Mouse (Mus musculus): ENCODE measurements around the gene Gm45716. TPM values are rescaled to one million over a fixed set of nuclear protein-coding genes. Genes with fewer than 3 reads are reported as not detected.

Gm45716 gene
- polyA plus RNA-seq, 2 experiments: 0.95 to 2.8 TPM

GRCm38 (mm10) chr11:90284623-90285022 is 97.1 kb downstream of the Gm45716 start:
- Histone ChIP-seq H3K4me3 (ENCODE audit: insufficient read depth in 1 of 2, low read depth in 2 of 2, low read length in 2 of 2) (no peak overlapping the region), H3K27ac (no peak overlapping the region), H3K4me2 (ENCODE audit: low read depth) (no peak overlapping the region), H3K36me3 (replicated peaks; ENCODE audit: control insufficient read depth, insufficient read depth, low read depth) (no peaks in the 10 kb centered on the region), H3K27me3 (ENCODE audit: control insufficient read depth, insufficient read depth, low read length) (no peaks in the 10 kb centered on the region), H3K4me1 (replicated peaks; ENCODE audit: control insufficient read depth in 2 of 2, insufficient read depth in 2 of 2, low read length in 1 of 2) (no peaks in the 10 kb centered on the region), H3K9ac (replicated peaks) (no peak overlapping the region), H3K9me3 (ENCODE audit: control insufficient read depth, low read length) (no peaks in the 10 kb centered on the region)
- TF ChIP-seq CTCF (IDR thresholded peaks at IDR 0.05; ENCODE audit: low read depth) (no peak), EP300 (IDR thresholded peaks at IDR 0.05; ENCODE audit: low read depth) (no peak)
- 48% methylated on average over 4 of the region's 4 CpGs for WGBS (ENCODE audit: insufficient replicate concordance)
- ATAC-seq (ENCODE audit: insufficient read depth) (no peak), DNase-seq (ENCODE audit: low read depth in 3 of 3, low spot score in 3 of 3) (no peak)

- H3K36me3 ChIP-seq (replicated peaks; ENCODE audit: control insufficient read depth, insufficient read depth, low read depth): no peaks in the 10 kb centered on the region
- no peak for DNase-seq (ENCODE audit: low read depth in 3 of 3, low spot score in 3 of 3)
- no peak overlapping the region for H3K4me2 ChIP-seq (ENCODE audit: low read depth)
- no peaks in the 10 kb centered on the region for H3K27me3 ChIP-seq (ENCODE audit: control insufficient read depth, insufficient read depth, low read length)
- H3K9ac ChIP-seq (replicated peaks): no peak overlapping the region
- H3K27ac ChIP-seq: no peak overlapping the region
- no peak for ATAC-seq (ENCODE audit: insufficient read depth)
- 37% methylated on average over 6 of the region's 6 CpGs for WGBS (ENCODE audit: insufficient replicate concordance)
- no peaks in the 10 kb centered on the region for H3K4me1 ChIP-seq (replicated peaks; ENCODE audit: control insufficient read depth in 2 of 2, insufficient read depth in 2 of 2, low read length in 1 of 2)
- no peak for TF ChIP-seq EP300 (IDR thresholded peaks at IDR 0.05; ENCODE audit: low read depth)
- no peak overlapping the region for H3K4me3 ChIP-seq (ENCODE audit: insufficient read depth in 1 of 2, low read depth in 2 of 2, low read length in 2 of 2)
- no peaks in the 10 kb centered on the region for H3K9me3 ChIP-seq (ENCODE audit: control insufficient read depth, low read length)
Measured at GRCm38 (mm10) chr11:90286550-90287154, 99.2 kb downstream of the Gm45716 start.

- Histone ChIP-seq H3K36me3 (replicated peaks; ENCODE audit: control insufficient read depth, insufficient read depth, low read depth) (no peaks in the 10 kb centered on the region), H3K4me3 (ENCODE audit: insufficient read depth in 1 of 2, low read depth in 2 of 2, low read length in 2 of 2) (no peak overlapping the region), H3K9ac (replicated peaks) (no peak overlapping the region), H3K4me2 (ENCODE audit: low read depth) (no peak overlapping the region), H3K27ac (no peak overlapping the region), H3K9me3 (ENCODE audit: control insufficient read depth, low read length) (no peaks in the 10 kb centered on the region), H3K27me3 (ENCODE audit: control insufficient read depth, insufficient read depth, low read length) (no peaks in the 10 kb centered on the region), H3K4me1 (replicated peaks; ENCODE audit: control insufficient read depth in 2 of 2, insufficient read depth in 2 of 2, low read length in 1 of 2) (no peaks in the 10 kb centered on the region)
- DNase-seq (ENCODE audit: low read depth in 3 of 3, low spot score in 3 of 3) (no peak), ATAC-seq (ENCODE audit: insufficient read depth) (no peak)
- TF ChIP-seq EP300 (IDR thresholded peaks at IDR 0.05; ENCODE audit: low read depth) (no peak), CTCF (IDR thresholded peaks at IDR 0.05; ENCODE audit: low read depth) (no peak)
- 67% methylated on average over 4 of the region's 4 CpGs for WGBS (ENCODE audit: insufficient replicate concordance)
Measured at GRCm38 (mm10) chr11:90291156-90291555, 103.7 kb downstream of the Gm45716 start.

GRCm38 (mm10) chr11:90292766-90293165 is 105.3 kb downstream of the Gm45716 start:
- Histone ChIP-seq H3K27me3 (ENCODE audit: control insufficient read depth, insufficient read depth, low read length) (no peaks in the 10 kb centered on the region), H3K36me3 (replicated peaks; ENCODE audit: control insufficient read depth, insufficient read depth, low read depth) (no peaks in the 10 kb centered on the region), H3K27ac (no peak overlapping the region), H3K9me3 (ENCODE audit: control insufficient read depth, low read length) (no peaks in the 10 kb centered on the region), H3K9ac (replicated peaks) (no peak overlapping the region), H3K4me3 (ENCODE audit: insufficient read depth in 1 of 2, low read depth in 2 of 2, low read length in 2 of 2) (no peak overlapping the region), H3K4me1 (replicated peaks; ENCODE audit: control insufficient read depth in 2 of 2, insufficient read depth in 2 of 2, low read length in 1 of 2) (no peaks in the 10 kb centered on the region), H3K4me2 (ENCODE audit: low read depth) (no peak overlapping the region)
- DNase-seq (ENCODE audit: low read depth in 3 of 3, low spot score in 3 of 3) (no peak), ATAC-seq (ENCODE audit: insufficient read depth) (no peak)
- no peak for TF ChIP-seq CTCF (IDR thresholded peaks at IDR 0.05; ENCODE audit: low read depth)
- no peak for TF ChIP-seq EP300 (IDR thresholded peaks at IDR 0.05; ENCODE audit: low read depth)

GRCm38 (mm10) chr11:90294622-90295021 is 107.1 kb downstream of the Gm45716 start:
- TF ChIP-seq CTCF (IDR thresholded peaks at IDR 0.05; ENCODE audit: low read depth): no peak
- Histone ChIP-seq H3K4me1 (replicated peaks; ENCODE audit: control insufficient read depth in 2 of 2, insufficient read depth in 2 of 2, low read length in 1 of 2) (no peaks in the 10 kb centered on the region), H3K4me2 (ENCODE audit: low read depth) (no peak overlapping the region), H3K9me3 (ENCODE audit: control insufficient read depth, low read length) (no peaks in the 10 kb centered on the region), H3K9ac (replicated peaks) (no peak overlapping the region), H3K4me3 (ENCODE audit: insufficient read depth in 1 of 2, low read depth in 2 of 2, low read length in 2 of 2) (no peak overlapping the region), H3K36me3 (replicated peaks; ENCODE audit: control insufficient read depth, insufficient read depth, low read depth) (no peaks in the 10 kb centered on the region), H3K27ac (no peak overlapping the region), H3K27me3 (ENCODE audit: control insufficient read depth, insufficient read depth, low read length) (no peaks in the 10 kb centered on the region)
- ATAC-seq (ENCODE audit: insufficient read depth) (no peak), DNase-seq (ENCODE audit: low read depth in 3 of 3, low spot score in 3 of 3) (no peak)
- 67% methylated on average over 2 of the region's 2 CpGs for WGBS (ENCODE audit: insufficient replicate concordance)

Other genes starting within 250 kb of the Gm45716 start
- 3.6 and 5.1 TPM in 2 replicates for gene Pctp, start 184.8 kb upstream of the Gm45716 start, polyA plus RNA-seq (2012; rRNA removed)
- gene Pctp, start 184.8 kb upstream of the Gm45716 start, polyA plus RNA-seq (2014; fragmentation: Nextera tagmentation; extraction: Ambion mirVana): 4.3 TPM in 2 replicates
- gene Tmem100, start 157.3 kb upstream of the Gm45716 start, polyA plus RNA-seq (2012; rRNA removed): 0.13 TPM in 2 replicates
- gene Tmem100, start 157.3 kb upstream of the Gm45716 start, polyA plus RNA-seq (2014; fragmentation: Nextera tagmentation; extraction: Ambion mirVana): 0.18 and 0.24 TPM in 2 replicates
- gene Mmd, start 61.8 kb downstream of the Gm45716 start, polyA plus RNA-seq (2012; rRNA removed): 5.0 TPM in 2 replicates
- gene Mmd, start 61.8 kb downstream of the Gm45716 start, polyA plus RNA-seq (2014; fragmentation: Nextera tagmentation; extraction: Ambion mirVana): 5.0 and 6.7 TPM in 2 replicates
- gene Hlf, start 203.2 kb downstream of the Gm45716 start, polyA plus RNA-seq (2012; rRNA removed): 2.5 and 2.7 TPM in 2 replicates
- 3.7 TPM in 2 replicates for gene Hlf, start 203.2 kb downstream of the Gm45716 start, polyA plus RNA-seq (2014; fragmentation: Nextera tagmentation; extraction: Ambion mirVana)

All from liver, embryonic 14.5 days (tissue).